Mouse (Mus musculus): ENCODE measurements around the gene Adamts9. TPM values are rescaled to one million over a fixed set of nuclear protein-coding genes. Genes with fewer than 3 reads are reported as not detected.

Adamts9 gene
- polyA plus RNA-seq, 1 experiment, result 6.7 TPM

DNA sequence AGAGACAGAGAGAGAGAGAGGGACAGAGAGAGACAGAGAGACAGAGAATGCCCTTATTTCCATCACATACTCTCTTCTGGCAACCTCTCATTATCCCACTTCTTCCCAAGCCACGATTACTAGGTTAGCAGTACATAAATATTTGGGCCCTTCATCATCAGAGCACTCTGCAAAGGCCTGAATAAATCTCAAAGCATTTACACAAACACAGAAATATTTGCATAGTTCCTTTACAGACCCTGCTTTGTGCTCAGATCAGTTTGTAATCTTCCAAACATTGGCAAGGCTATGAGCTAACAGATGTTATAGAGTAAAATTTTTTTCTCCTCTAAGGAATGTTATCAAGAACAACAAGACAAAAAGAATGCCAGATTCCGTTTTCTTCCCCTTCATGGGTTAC is 38.8 kb downstream of the Adamts9 start:
- Histone ChIP-seq H3K4me1 (ENCODE audit: control insufficient read depth, insufficient read depth, low read length) (peaks cover 3% of the 10 kb centered on the region; the same call in 1 of the 2 replicates), H3K4me3 (ENCODE audit: insufficient read depth, low read depth, low read length) (no peak overlapping the region), H3K27ac (ENCODE audit: insufficient read depth, low read depth, low read length) (no peak overlapping the region), H3K36me3 (ENCODE audit: control insufficient read depth, insufficient read depth, low read length) (no peaks in the 10 kb centered on the region; the same call in 1 of the 2 replicates), H3K27me3 (replicated peaks; ENCODE audit: control insufficient read depth, insufficient read depth, low read length) (no peaks in the 10 kb centered on the region)
- no peak for TF ChIP-seq POLR2A (IDR thresholded peaks at IDR 0.05; ENCODE audit: low read depth, low read length)
- TF ChIP-seq CTCF (conservative IDR thresholded peaks at IDR 0.05; ENCODE audit: insufficient read depth, insufficient read length, low read depth, low read length), result no peak
- 66% methylated on average over 2 of the region's 2 CpGs for WGBS
- DNase-seq, result no peak

GRCm38 (mm10) chr6:92904037-92904436 is 39.3 kb downstream of the Adamts9 start:
- WGBS, result 78% methylated on average over 1 of the region's 1 CpGs

DNA sequence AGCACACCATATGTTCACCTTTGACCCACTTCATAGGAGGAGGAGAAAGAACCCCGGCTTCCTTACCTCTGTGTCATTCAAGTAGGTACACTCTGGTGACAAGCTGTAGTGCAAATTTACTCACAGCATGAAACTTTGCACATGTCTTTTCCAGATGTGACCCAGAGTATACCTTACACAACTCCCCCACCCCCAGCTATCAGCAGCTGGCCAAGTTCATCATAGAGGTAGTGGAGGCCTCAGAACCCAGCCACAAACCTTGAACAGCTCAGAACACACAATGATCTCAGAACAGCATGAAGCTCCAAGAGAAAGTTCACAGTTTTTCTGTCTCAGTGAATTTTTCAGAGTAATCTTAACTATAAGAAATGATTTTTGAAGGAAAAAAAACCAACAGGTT is 51.8 kb downstream of the Adamts9 start:
- Histone ChIP-seq H3K4me1 (ENCODE audit: control insufficient read depth, insufficient read depth, low read length) (no peaks in the 10 kb centered on the region), H3K27me3 (replicated peaks; ENCODE audit: control insufficient read depth, insufficient read depth, low read length) (no peaks in the 10 kb centered on the region), H3K4me3 (ENCODE audit: insufficient read depth, low read depth, low read length) (no peak overlapping the region), H3K36me3 (ENCODE audit: control insufficient read depth, insufficient read depth, low read length) (no peaks in the 10 kb centered on the region; the same call in 1 of the 2 replicates), H3K27ac (ENCODE audit: insufficient read depth, low read depth, low read length) (no peak overlapping the region)
- no peak for TF ChIP-seq POLR2A (IDR thresholded peaks at IDR 0.05; ENCODE audit: low read depth, low read length)
- no peak for TF ChIP-seq CTCF (conservative IDR thresholded peaks at IDR 0.05; ENCODE audit: insufficient read depth, insufficient read length, low read depth, low read length)
- DNase-seq, result no peak
- WGBS, result 47% methylated on average over 1 of the region's 1 CpGs

More at GRCm38 (mm10) chr6:92904037-92904436, 39.3 kb downstream of the Adamts9 start:
- no peak for DNase-seq
- no peak for TF ChIP-seq CTCF (conservative IDR thresholded peaks at IDR 0.05; ENCODE audit: insufficient read depth, insufficient read length, low read depth, low read length)
- TF ChIP-seq POLR2A (IDR thresholded peaks at IDR 0.05; ENCODE audit: low read depth, low read length), result no peak
- Histone ChIP-seq H3K4me3 (ENCODE audit: insufficient read depth, low read depth, low read length) (no peak overlapping the region), H3K27ac (ENCODE audit: insufficient read depth, low read depth, low read length) (no peak overlapping the region), H3K27me3 (replicated peaks; ENCODE audit: control insufficient read depth, insufficient read depth, low read length) (no peaks in the 10 kb centered on the region), H3K4me1 (ENCODE audit: control insufficient read depth, insufficient read depth, low read length) (peaks cover 3% of the 10 kb centered on the region; the same call in 1 of the 2 replicates), H3K36me3 (ENCODE audit: control insufficient read depth, insufficient read depth, low read length) (no peaks in the 10 kb centered on the region; the same call in 1 of the 2 replicates)

- H3K36me3 ChIP-seq (ENCODE audit: control insufficient read depth, insufficient read depth, low read length), result no peaks in the 10 kb centered on the region; the same call in 1 of the 2 replicates
- peak; percentile 72 for DNase-seq
Observed at GRCm38 (mm10) chr6:92883131-92883900, 60.0 kb downstream of the Adamts9 start.

DNA sequence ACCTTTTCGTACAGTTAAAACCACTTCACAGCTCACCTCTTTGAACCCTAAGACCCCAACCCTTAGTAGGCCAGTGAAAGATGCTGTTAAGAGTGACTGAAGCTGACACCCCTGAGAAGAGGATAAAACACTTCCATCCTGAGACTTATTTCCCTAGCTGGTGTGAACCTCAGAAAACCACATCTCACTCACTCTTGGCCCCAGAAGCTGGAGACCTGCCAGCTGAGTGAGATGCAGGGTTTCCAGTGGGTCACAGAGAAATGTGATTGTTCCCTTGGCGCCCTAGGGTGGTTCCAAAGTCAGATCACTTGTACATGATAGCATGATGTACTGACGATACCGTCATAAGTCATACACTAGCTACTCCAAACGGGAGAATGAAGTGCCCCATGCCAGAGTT is 60.8 kb downstream of the Adamts9 start:
- no peak overlapping the region for H3K4me3 ChIP-seq (ENCODE audit: insufficient read depth, low read depth, low read length)
- H3K4me1 ChIP-seq (ENCODE audit: control insufficient read depth, insufficient read depth, low read length), result peaks cover 15% of the 10 kb centered on the region
- no peaks in the 10 kb centered on the region for H3K27me3 ChIP-seq (replicated peaks; ENCODE audit: control insufficient read depth, insufficient read depth, low read length)
- TF ChIP-seq CTCF (conservative IDR thresholded peaks at IDR 0.05; ENCODE audit: insufficient read depth, insufficient read length, low read depth, low read length), result no peak
- no peak overlapping the region for H3K27ac ChIP-seq (ENCODE audit: insufficient read depth, low read depth, low read length)
- WGBS, result 85% methylated on average over 5 of the region's 5 CpGs
- peak; percentile 10 for DNase-seq
- H3K36me3 ChIP-seq (ENCODE audit: control insufficient read depth, insufficient read depth, low read length), result no peaks in the 10 kb centered on the region; the same call in 1 of the 2 replicates

More at GRCm38 (mm10) chr6:92883131-92883900, 60.0 kb downstream of the Adamts9 start:
- TF ChIP-seq POLR2A (IDR thresholded peaks at IDR 0.05; ENCODE audit: low read depth, low read length) (no peak), CTCF (conservative IDR thresholded peaks at IDR 0.05; ENCODE audit: insufficient read depth, insufficient read length, low read depth, low read length) (no peak)
- Histone ChIP-seq H3K4me1 (ENCODE audit: control insufficient read depth, insufficient read depth, low read length) (peaks cover 15% of the 10 kb centered on the region), H3K4me3 (ENCODE audit: insufficient read depth, low read depth, low read length) (no peak overlapping the region), H3K27ac (ENCODE audit: insufficient read depth, low read depth, low read length) (no peak overlapping the region), H3K27me3 (replicated peaks; ENCODE audit: control insufficient read depth, insufficient read depth, low read length) (no peaks in the 10 kb centered on the region)
- WGBS, result 52% methylated on average over 9 of the region's 9 CpGs

DNA sequence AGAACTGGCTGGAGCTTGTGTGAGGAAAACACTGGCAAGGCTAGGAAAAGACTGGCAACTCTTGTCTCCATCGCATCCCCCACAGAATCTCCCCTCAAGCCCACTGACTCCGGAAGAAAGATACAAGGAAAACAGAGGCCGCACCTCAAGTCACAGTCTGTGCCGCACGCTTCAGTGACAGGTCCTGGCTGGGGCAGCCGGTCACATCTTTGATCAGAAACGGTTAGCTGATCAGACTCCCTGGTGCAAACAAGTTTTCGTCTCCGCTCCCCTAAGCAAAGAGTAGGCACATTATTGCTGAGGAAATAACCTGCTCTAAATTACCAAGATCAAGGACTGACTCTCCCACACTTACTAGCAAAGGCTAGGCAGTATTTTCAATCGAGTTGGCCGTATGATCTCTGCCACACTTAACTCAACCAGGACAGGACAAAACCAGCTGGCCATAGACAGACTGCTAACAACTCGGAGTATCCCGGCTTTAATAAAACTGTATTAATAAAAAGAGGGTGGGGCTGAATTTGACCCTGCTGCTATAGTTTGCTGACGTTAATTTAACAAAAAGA is 63.5 kb downstream of the Adamts9 start:
- 59% methylated on average over 14 of the region's 14 CpGs for WGBS
- Histone ChIP-seq H3K27ac (ENCODE audit: insufficient read depth, low read depth, low read length) (no peak overlapping the region), H3K36me3 (ENCODE audit: control insufficient read depth, insufficient read depth, low read length) (no peaks in the 10 kb centered on the region), H3K4me1 (ENCODE audit: control insufficient read depth, insufficient read depth, low read length) (peaks cover 18% of the 10 kb centered on the region), H3K27me3 (replicated peaks; ENCODE audit: control insufficient read depth, insufficient read depth, low read length) (no peaks in the 10 kb centered on the region), H3K4me3 (ENCODE audit: insufficient read depth, low read depth, low read length) (no peak overlapping the region)
- no peak for DNase-seq
- no peak for TF ChIP-seq CTCF (conservative IDR thresholded peaks at IDR 0.05; ENCODE audit: insufficient read depth, insufficient read length, low read depth, low read length)
- TF ChIP-seq POLR2A (IDR thresholded peaks at IDR 0.05; ENCODE audit: low read depth, low read length), result no peak

DNA sequence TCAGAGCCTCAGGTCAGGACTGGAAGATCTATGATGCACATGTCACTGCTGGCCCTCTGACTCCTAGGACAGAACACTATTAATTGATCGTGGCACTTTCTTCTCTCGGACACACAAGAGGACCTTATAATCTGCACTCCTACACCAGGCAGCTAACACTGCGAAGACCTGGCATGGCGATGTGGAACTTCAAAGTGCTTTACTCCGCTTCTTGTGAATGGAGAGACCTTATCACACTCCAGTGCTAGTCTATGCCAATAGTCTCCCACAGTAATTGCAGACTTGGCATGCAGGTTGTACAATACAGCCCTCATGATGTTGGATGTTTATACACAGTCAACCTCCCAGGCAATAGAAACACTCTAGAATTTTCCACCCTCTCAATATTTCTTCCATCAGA is 64.5 kb downstream of the Adamts9 start:
- Histone ChIP-seq H3K27ac (ENCODE audit: insufficient read depth, low read depth, low read length) (no peak overlapping the region), H3K4me3 (ENCODE audit: insufficient read depth, low read depth, low read length) (no peak overlapping the region), H3K36me3 (ENCODE audit: control insufficient read depth, insufficient read depth, low read length) (no peaks in the 10 kb centered on the region), H3K4me1 (ENCODE audit: control insufficient read depth, insufficient read depth, low read length) (peaks cover 18% of the 10 kb centered on the region), H3K27me3 (replicated peaks; ENCODE audit: control insufficient read depth, insufficient read depth, low read length) (no peaks in the 10 kb centered on the region)
- DNase-seq, result no peak
- TF ChIP-seq POLR2A (IDR thresholded peaks at IDR 0.05; ENCODE audit: low read depth, low read length) (no peak), CTCF (conservative IDR thresholded peaks at IDR 0.05; ENCODE audit: insufficient read depth, insufficient read length, low read depth, low read length) (no peak)
- WGBS, result 85% methylated on average over 5 of the region's 5 CpGs
